Mouse (Mus musculus): Measurements from ENCODE around the gene Picalm. TPM values are rescaled to one million over a fixed set of nuclear protein-coding genes. Genes with fewer than 3 reads are reported as not detected.

Picalm gene
- total and polyA plus RNA-seq, 3 experiments, result 62.8 to 377 (median 166) TPM

- no peaks in the 10 kb centered on the region for H3K9me3 ChIP-seq (replicated peaks)
- H3K4me3 ChIP-seq (ENCODE audit: low read depth, low read length), result no peak overlapping the region
- no peaks in the 10 kb centered on the region for H3K4me1 ChIP-seq (ENCODE audit: insufficient read depth, low read depth, low read length)
- DNase-seq (ENCODE audit: low spot score), result no peak
- no peaks in the 10 kb centered on the region for H3K36me3 ChIP-seq (replicated peaks)
- ATAC-seq (ENCODE audit: extremely low read depth, insufficient number of reproducible peaks, low FRiP score, poor library complexity, severe bottlenecking), result no peak
- no peaks in the 10 kb centered on the region; the same call in 1 of the 2 replicates for H3K27me3 ChIP-seq (ENCODE audit: insufficient read depth, low read length)
- no peak for TF ChIP-seq TAL1 (conservative IDR thresholded peaks at IDR 0.05; ENCODE audit: low read depth, low read length)
- no peak for TF ChIP-seq GATA1 (IDR thresholded peaks at IDR 0.05; ENCODE audit: borderline replicate concordance, low read length)
- TF ChIP-seq CTCF (IDR thresholded peaks at IDR 0.05; ENCODE audit: low read depth, low read length), result no peak
- TF ChIP-seq POLR2AphosphoS5 (IDR thresholded peaks at IDR 0.05; ENCODE audit: insufficient replicate concordance, low read depth, low read length), result no peak
- no peak for TF ChIP-seq GATA2 (IDR thresholded peaks at IDR 0.05; ENCODE audit: borderline replicate concordance, low read depth, low read length)
These were observed 113.1 kb downstream of the Picalm start for GRCm38 (mm10) chr7:90243151-90243550.

GRCm38 (mm10) chr7:90243643-90244042, 113.6 kb downstream of the Picalm start:
- ATAC-seq (ENCODE audit: extremely low read depth, insufficient number of reproducible peaks, low FRiP score, poor library complexity, severe bottlenecking), result no peak
- Histone ChIP-seq H3K36me3 (replicated peaks) (no peaks in the 10 kb centered on the region), H3K9me3 (replicated peaks) (no peaks in the 10 kb centered on the region), H3K4me1 (ENCODE audit: insufficient read depth, low read depth, low read length) (no peaks in the 10 kb centered on the region), H3K4me3 (ENCODE audit: low read depth, low read length) (no peak overlapping the region), H3K27me3 (ENCODE audit: insufficient read depth, low read length) (no peaks in the 10 kb centered on the region; the same call in 1 of the 2 replicates)
- TF ChIP-seq GATA2 (IDR thresholded peaks at IDR 0.05; ENCODE audit: borderline replicate concordance, low read depth, low read length), result no peak
- no peak for TF ChIP-seq CTCF (IDR thresholded peaks at IDR 0.05; ENCODE audit: low read depth, low read length)
- TF ChIP-seq GATA1 (IDR thresholded peaks at IDR 0.05; ENCODE audit: borderline replicate concordance, low read length), result no peak
- no peak for TF ChIP-seq TAL1 (conservative IDR thresholded peaks at IDR 0.05; ENCODE audit: low read depth, low read length)
- no peak for TF ChIP-seq POLR2AphosphoS5 (IDR thresholded peaks at IDR 0.05; ENCODE audit: insufficient replicate concordance, low read depth, low read length)
- no peak for DNase-seq (ENCODE audit: low spot score)

GRCm38 (mm10) chr7:90252946-90253345, 122.9 kb downstream of the Picalm start:
- Histone ChIP-seq H3K36me3 (replicated peaks) (no peaks in the 10 kb centered on the region), H3K4me1 (ENCODE audit: insufficient read depth, low read depth, low read length) (no peaks in the 10 kb centered on the region), H3K27me3 (ENCODE audit: insufficient read depth, low read length) (peaks cover 3% of the 10 kb centered on the region; the same call in 1 of the 2 replicates), H3K9me3 (replicated peaks) (no peaks in the 10 kb centered on the region), H3K4me3 (ENCODE audit: low read depth, low read length) (no peak overlapping the region)
- DNase-seq (ENCODE audit: low spot score), result no peak
- TF ChIP-seq CTCF (IDR thresholded peaks at IDR 0.05; ENCODE audit: low read depth, low read length) (no peak), GATA1 (IDR thresholded peaks at IDR 0.05; ENCODE audit: borderline replicate concordance, low read length) (no peak), GATA2 (IDR thresholded peaks at IDR 0.05; ENCODE audit: borderline replicate concordance, low read depth, low read length) (no peak), TAL1 (conservative IDR thresholded peaks at IDR 0.05; ENCODE audit: low read depth, low read length) (no peak), POLR2AphosphoS5 (IDR thresholded peaks at IDR 0.05; ENCODE audit: insufficient replicate concordance, low read depth, low read length) (no peak)
- ATAC-seq (ENCODE audit: extremely low read depth, insufficient number of reproducible peaks, low FRiP score, poor library complexity, severe bottlenecking), result no peak

- Histone ChIP-seq H3K4me1 (ENCODE audit: insufficient read depth, low read depth, low read length) (no peaks in the 10 kb centered on the region), H3K36me3 (replicated peaks) (no peaks in the 10 kb centered on the region), H3K27me3 (ENCODE audit: insufficient read depth, low read length) (peaks cover 7% of the 10 kb centered on the region), H3K9me3 (replicated peaks) (no peaks in the 10 kb centered on the region), H3K4me3 (ENCODE audit: low read depth, low read length) (no peak overlapping the region)
- TF ChIP-seq TAL1 (conservative IDR thresholded peaks at IDR 0.05; ENCODE audit: low read depth, low read length) (no peak), GATA1 (IDR thresholded peaks at IDR 0.05; ENCODE audit: borderline replicate concordance, low read length) (no peak), POLR2AphosphoS5 (IDR thresholded peaks at IDR 0.05; ENCODE audit: insufficient replicate concordance, low read depth, low read length) (no peak), CTCF (IDR thresholded peaks at IDR 0.05; ENCODE audit: low read depth, low read length) (no peak), GATA2 (IDR thresholded peaks at IDR 0.05; ENCODE audit: borderline replicate concordance, low read depth, low read length) (no peak)
- DNase-seq (ENCODE audit: low spot score) (no peak), ATAC-seq (ENCODE audit: extremely low read depth, insufficient number of reproducible peaks, low FRiP score, poor library complexity, severe bottlenecking) (no peak)
These were observed 128.7 kb downstream of the Picalm start for GRCm38 (mm10) chr7:90258701-90259100.

GRCm38 (mm10) chr7:90259899-90260298, 129.9 kb downstream of the Picalm start:
- H3K4me1 ChIP-seq (ENCODE audit: insufficient read depth, low read depth, low read length), result no peaks in the 10 kb centered on the region
- H3K9me3 ChIP-seq (replicated peaks), result no peaks in the 10 kb centered on the region
- H3K36me3 ChIP-seq (replicated peaks), result no peaks in the 10 kb centered on the region
- peaks cover 10% of the 10 kb centered on the region for H3K27me3 ChIP-seq (ENCODE audit: insufficient read depth, low read length)
- H3K4me3 ChIP-seq (ENCODE audit: low read depth, low read length), result no peak overlapping the region
- DNase-seq (ENCODE audit: low spot score), result no peak
- no peak for ATAC-seq (ENCODE audit: extremely low read depth, insufficient number of reproducible peaks, low FRiP score, poor library complexity, severe bottlenecking)
- TF ChIP-seq GATA2 (IDR thresholded peaks at IDR 0.05; ENCODE audit: borderline replicate concordance, low read depth, low read length) (no peak), POLR2AphosphoS5 (IDR thresholded peaks at IDR 0.05; ENCODE audit: insufficient replicate concordance, low read depth, low read length) (no peak), TAL1 (conservative IDR thresholded peaks at IDR 0.05; ENCODE audit: low read depth, low read length) (no peak), GATA1 (IDR thresholded peaks at IDR 0.05; ENCODE audit: borderline replicate concordance, low read length) (no peak), CTCF (IDR thresholded peaks at IDR 0.05; ENCODE audit: low read depth, low read length) (no peak)

GRCm38 (mm10) chr7:90261902-90262599, 132.0 kb downstream of the Picalm start:
- no peaks in the 10 kb centered on the region for H3K4me1 ChIP-seq (ENCODE audit: insufficient read depth, low read depth, low read length)
- no peaks in the 10 kb centered on the region for H3K36me3 ChIP-seq (replicated peaks)
- no peaks in the 10 kb centered on the region for H3K9me3 ChIP-seq (replicated peaks)
- ATAC-seq (ENCODE audit: extremely low read depth, insufficient number of reproducible peaks, low FRiP score, poor library complexity, severe bottlenecking) (no peak), DNase-seq (ENCODE audit: low spot score) (no peak)
- H3K4me3 ChIP-seq (ENCODE audit: low read depth, low read length), result no peak overlapping the region
- TF ChIP-seq CTCF (IDR thresholded peaks at IDR 0.05; ENCODE audit: low read depth, low read length), result no peak
- TF ChIP-seq POLR2AphosphoS5 (IDR thresholded peaks at IDR 0.05; ENCODE audit: insufficient replicate concordance, low read depth, low read length), result no peak
- no peak for TF ChIP-seq TAL1 (conservative IDR thresholded peaks at IDR 0.05; ENCODE audit: low read depth, low read length)
- TF ChIP-seq GATA1 (IDR thresholded peaks at IDR 0.05; ENCODE audit: borderline replicate concordance, low read length), result no peak
- TF ChIP-seq GATA2 (IDR thresholded peaks at IDR 0.05; ENCODE audit: borderline replicate concordance, low read depth, low read length), result no peak
- peaks cover 12% of the 10 kb centered on the region for H3K27me3 ChIP-seq (ENCODE audit: insufficient read depth, low read length)

Other genes starting within 250 kb of the Picalm start
- gene Ccdc81, start 226.6 kb upstream of the Picalm start, total RNA-seq (2014; fragmentation: Nextera tagmentation), result not detected in 2 replicates
- gene Ccdc81, start 226.6 kb upstream of the Picalm start, total RNA-seq (2017), result not detected in 2 replicates
- gene Ccdc81, start 226.6 kb upstream of the Picalm start, polyA plus RNA-seq (2012), result not detected in 2 replicates
- 69.9 and 118 TPM in 2 replicates for gene Hikeshi, start 189.0 kb upstream of the Picalm start, total RNA-seq (2014; fragmentation: Nextera tagmentation)
- gene Hikeshi, start 189.0 kb upstream of the Picalm start, total RNA-seq (2017), result 212 and 255 TPM in 2 replicates
- 44.1 and 50.0 TPM in 2 replicates for gene Hikeshi, start 189.0 kb upstream of the Picalm start, polyA plus RNA-seq (2012)
- gene Eed, start 149.2 kb upstream of the Picalm start, total RNA-seq (2014; fragmentation: Nextera tagmentation), result 83.5 and 101 TPM in 2 replicates
- gene Eed, start 149.2 kb upstream of the Picalm start, total RNA-seq (2017), result 132 and 137 TPM in 2 replicates
- 147 and 195 TPM in 2 replicates for gene Eed, start 149.2 kb upstream of the Picalm start, polyA plus RNA-seq (2012)
- not detected in 2 replicates for gene Ccdc83, start 135.6 kb downstream of the Picalm start, total RNA-seq (2014; fragmentation: Nextera tagmentation)
- 0.22 TPM in 1 of 2 replicates, not detected in the other for gene Ccdc83, start 135.6 kb downstream of the Picalm start, total RNA-seq (2017)
- not detected in 2 replicates for gene Ccdc83, start 135.6 kb downstream of the Picalm start, polyA plus RNA-seq (2012)
- not detected in 2 replicates for gene Sytl2, start 172.0 kb downstream of the Picalm start, total RNA-seq (2014; fragmentation: Nextera tagmentation)
- gene Sytl2, start 172.0 kb downstream of the Picalm start, total RNA-seq (2017), result 0.46 and 0.49 TPM in 2 replicates
- gene Sytl2, start 172.0 kb downstream of the Picalm start, polyA plus RNA-seq (2012), result not detected in 2 replicates

Measured in G1E (cell line).